Mouse (Mus musculus) neural tube, embryonic 14.5 days (tissue): Measurements from ENCODE around the gene Micu1. TPM values are rescaled to one million over a fixed set of nuclear protein-coding genes. Genes with fewer than 3 reads are reported as not detected.

Experiments
- ATAC-seq: fragments of 200-750 bp; cut with Nextera tagmentation; 2 replicates; pipeline ENCODE4 v1.8.0; 2017; ENCODE audit warnings: low read depth, mild to moderate bottlenecking, moderate TSS enrichment, moderate library complexity
- H3K27ac ChIP-seq: fragments of 300-500 bp; sonication (generic); 2 replicates; pipeline ENCODE4 v1.5.1; 2014; ENCODE audit warnings: low read depth, mild to moderate bottlenecking, control low read depth, low read length, moderate library complexity, mixed read lengths
- H3K27me3 ChIP-seq: fragments of 300-500 bp; sonication (generic); 2 replicates; pipeline ENCODE4 v1.6.1; 2014; ENCODE audit warnings: low read length; ENCODE audit not compliant: control insufficient read depth, insufficient read depth
- H3K36me3 ChIP-seq: fragments of 300-500 bp; sonication (generic); 2 replicates; pipeline ENCODE4 v1.6.1; 2014; ENCODE audit warnings: low read length, mixed read lengths; ENCODE audit not compliant: control insufficient read depth, insufficient read depth
- H3K4me1 ChIP-seq: fragments of 300-500 bp; sonication (generic); 2 replicates; pipeline ENCODE4 v1.6.1; 2014; ENCODE audit warnings: low read length; ENCODE audit not compliant: control insufficient read depth, insufficient read depth
- H3K4me2 ChIP-seq: fragments of 300-500 bp; sonication (generic); 2 replicates; pipeline ENCODE4 v1.6.1; 2014; ENCODE audit warnings: mild to moderate bottlenecking, low read depth, low read length, control low read depth
- H3K4me3 ChIP-seq: fragments of 300-500 bp; sonication (generic); 2 replicates; pipeline ENCODE4 v1.5.1; 2014; ENCODE audit warnings: low read depth, low read length, control low read depth, mixed read lengths
- H3K9ac ChIP-seq: fragments of 300-500 bp; sonication (generic); replicated peaks from 2 replicates; pipeline ENCODE4 v1.6.1; 2014; ENCODE audit warnings: low read depth, mild to moderate bottlenecking, control low read depth, low read length, mixed read lengths
- H3K9me3 ChIP-seq: fragments of 300-500 bp; sonication (generic); 2 replicates; pipeline ENCODE4 v1.6.1; 2016; ENCODE audit warnings: low read length; ENCODE audit not compliant: control insufficient read depth
- WGBS: fragments of 180-500 bp; shearing (Covaris S2); extraction: QIAGEN DNeasy Blood & Tissue Kit; methylation state at CpG from one replicate; pipeline ENCODE4 v1.1.7; 2014; 5-methylcytosine and 5-hydroxymethylcytosine counted together
- polyA plus RNA-seq: library from polyadenylated mRNA; unstranded; fragments of >200 nt; fragmentation: Nextera tagmentation; extraction: Ambion mirVana; gene quantifications from 2 replicates; pipeline ENCODE4 v1.2.1, GENCODE M21; 2014

Micu1 gene
- polyA plus RNA-seq, 1 experiment from 2014 or later = 93.9 TPM

DNA sequence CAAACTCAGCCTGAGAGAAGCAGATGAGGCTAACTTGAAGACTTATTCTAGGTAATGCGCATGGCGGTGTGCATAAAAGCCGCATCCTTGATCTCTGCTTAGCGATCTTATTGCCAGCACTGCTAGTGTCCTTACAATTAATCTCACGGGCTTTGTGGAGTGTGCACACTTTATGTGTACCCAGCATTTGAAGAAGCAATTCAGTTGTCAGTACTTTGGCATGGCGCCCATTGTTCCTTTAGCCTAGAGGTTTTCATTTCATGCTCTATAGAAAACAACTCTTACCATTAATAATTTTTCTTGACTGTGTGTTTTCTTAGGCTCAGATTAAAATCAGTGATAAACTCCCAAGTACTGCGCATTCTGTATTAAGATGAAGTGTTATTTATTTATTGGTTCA, 7.0 kb downstream of the Micu1 start:
- no peaks in the 10 kb centered on the region for H3K27me3 ChIP-seq
- WGBS = 45% methylated on average over 7 of the region's 7 CpGs
- H3K36me3 ChIP-seq = no peaks in the 10 kb centered on the region
- H3K4me3 ChIP-seq = no peak overlapping the region
- no peaks in the 10 kb centered on the region for H3K9me3 ChIP-seq
- H3K9ac ChIP-seq = no peak overlapping the region
- H3K27ac ChIP-seq = 0 out of 2 replicates have a peak overlapping the region, but pooled peaks have one; percentile 10
- peaks cover 6% of the 10 kb centered on the region; the same call in 1 of the 2 replicates for H3K4me1 ChIP-seq
- no peak overlapping the region for H3K4me2 ChIP-seq
- 0 out of 2 replicates have a peak, but pooled peaks have one; percentile 39 for ATAC-seq

DNA sequence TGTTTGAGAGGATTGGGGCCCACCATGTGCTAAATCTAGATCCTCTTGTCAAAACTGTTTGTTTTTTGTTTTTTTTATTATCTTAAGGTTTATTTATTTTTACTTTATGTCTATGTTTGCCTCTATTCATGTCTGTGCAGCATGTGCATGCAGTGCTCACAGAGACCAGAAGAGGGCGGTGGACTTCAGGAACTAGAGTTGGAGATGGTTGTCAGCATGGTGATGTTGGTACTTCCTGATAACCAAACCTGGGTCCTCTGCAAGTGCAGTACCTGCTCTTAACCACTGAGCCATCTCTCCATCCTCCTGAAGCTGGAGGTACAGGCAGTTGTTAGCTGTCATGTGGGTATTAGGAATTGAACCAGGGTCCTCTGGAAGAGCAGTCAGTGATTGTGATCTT, 8.0 kb downstream of the Micu1 start:
- H3K9me3 ChIP-seq = no peaks in the 10 kb centered on the region
- no peak overlapping the region for H3K4me2 ChIP-seq

DNA sequence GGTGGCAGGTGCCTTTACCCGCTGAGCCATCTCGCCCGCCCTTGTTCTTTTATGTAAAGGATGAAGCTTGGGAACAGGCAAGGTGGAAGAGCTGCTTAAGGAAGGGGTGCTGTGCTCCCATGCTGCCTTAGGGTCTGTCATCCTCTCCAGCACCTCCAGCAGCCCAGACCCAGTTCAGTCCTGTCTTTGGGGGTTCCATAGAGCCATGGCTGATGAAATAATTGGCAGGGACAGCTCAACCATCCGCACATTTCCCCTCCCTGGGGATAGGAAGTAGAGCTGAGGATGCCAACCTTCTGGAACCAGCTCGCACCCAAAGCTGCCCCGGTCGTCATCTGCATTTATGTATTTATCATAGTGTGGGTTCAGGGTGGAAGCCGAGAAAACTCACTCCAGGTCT, 9.8 kb downstream of the Micu1 start:
- Histone ChIP-seq H3K36me3 (no peaks in the 10 kb centered on the region), H3K9me3 (no peaks in the 10 kb centered on the region), H3K4me3 (no peak overlapping the region), H3K27ac (no peak overlapping the region), H3K4me1 (peaks cover 6% of the 10 kb centered on the region; the same call in 1 of the 2 replicates), H3K27me3 (no peaks in the 10 kb centered on the region), H3K4me2 (no peak overlapping the region), H3K9ac (no peak overlapping the region)
- 89% methylated on average over 8 of the region's 8 CpGs for WGBS
- no peak for ATAC-seq

More for the DNA sequence above, 8.0 kb downstream of the Micu1 start:
- Histone ChIP-seq H3K36me3 (no peaks in the 10 kb centered on the region), H3K4me3 (no peak overlapping the region), H3K9ac (no peak overlapping the region), H3K27me3 (no peaks in the 10 kb centered on the region), H3K27ac (no peak overlapping the region), H3K4me1 (peaks cover 6% of the 10 kb centered on the region; the same call in 1 of the 2 replicates)
- ATAC-seq = no peak
- WGBS = 94% methylated on average over 1 of the region's 1 CpGs

DNA sequence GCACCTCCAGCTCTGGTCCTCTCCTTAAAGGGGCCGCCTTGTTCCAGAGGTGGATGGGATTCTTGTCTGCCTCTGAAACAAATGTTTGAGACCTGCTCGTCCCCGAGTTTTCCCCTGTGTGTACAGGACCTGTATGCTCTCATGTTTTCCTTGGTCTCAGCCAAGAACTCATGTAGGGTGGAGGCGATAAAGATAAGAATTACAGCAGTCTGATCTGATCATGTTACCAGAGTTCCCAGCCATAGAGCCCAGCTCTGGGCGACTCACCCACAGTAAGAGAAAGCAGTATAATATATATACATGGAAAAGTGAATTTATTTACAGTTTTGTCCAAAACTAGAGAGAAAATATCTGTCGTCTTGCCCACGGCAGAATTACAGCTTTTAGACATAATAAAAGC, 17.7 kb downstream of the Micu1 start:
- H3K4me1 ChIP-seq = 0 out of 2 replicates have a peak, but pooled peaks cover 2% of the 10 kb centered on the region
- no peak for ATAC-seq
- WGBS = 87% methylated on average over 7 of the region's 7 CpGs

DNA sequence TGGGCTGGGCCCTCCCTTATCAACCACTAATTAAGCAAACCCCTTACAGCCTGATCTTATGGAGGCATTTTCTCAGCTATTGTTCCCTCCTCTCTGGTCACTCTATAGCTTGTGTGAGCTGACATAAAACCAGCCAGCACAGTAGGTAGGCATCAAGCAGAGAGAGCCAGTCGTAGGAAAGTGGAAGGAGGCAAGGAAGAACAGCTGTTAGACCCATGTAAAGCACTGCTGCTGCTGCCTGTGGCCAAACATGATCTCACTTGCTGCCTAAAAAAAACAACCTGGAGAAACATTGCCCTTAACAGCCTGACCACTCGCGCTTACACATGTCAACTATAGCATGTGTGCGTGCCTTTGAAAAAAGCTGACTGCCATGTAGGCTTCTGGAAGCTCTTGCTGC, 19.3 kb downstream of the Micu1 start:
- no peaks in the 10 kb centered on the region for H3K36me3 ChIP-seq
- WGBS = 71% methylated on average over 4 of the region's 4 CpGs
- H3K4me3 ChIP-seq = no peak overlapping the region
- H3K4me2 ChIP-seq = no peak overlapping the region
- 0 out of 2 replicates have a peak, but pooled peaks cover 2% of the 10 kb centered on the region for H3K4me1 ChIP-seq
- H3K27ac ChIP-seq = no peak overlapping the region
- H3K27me3 ChIP-seq = no peaks in the 10 kb centered on the region
- no peak for ATAC-seq
- H3K9ac ChIP-seq = no peak overlapping the region
- no peaks in the 10 kb centered on the region for H3K9me3 ChIP-seq

More for the DNA sequence above, 17.7 kb downstream of the Micu1 start:
- Histone ChIP-seq H3K4me3 (no peak overlapping the region), H3K9me3 (no peaks in the 10 kb centered on the region), H3K9ac (no peak overlapping the region), H3K27ac (no peak overlapping the region), H3K4me2 (no peak overlapping the region), H3K36me3 (no peaks in the 10 kb centered on the region), H3K27me3 (no peaks in the 10 kb centered on the region)

DNA sequence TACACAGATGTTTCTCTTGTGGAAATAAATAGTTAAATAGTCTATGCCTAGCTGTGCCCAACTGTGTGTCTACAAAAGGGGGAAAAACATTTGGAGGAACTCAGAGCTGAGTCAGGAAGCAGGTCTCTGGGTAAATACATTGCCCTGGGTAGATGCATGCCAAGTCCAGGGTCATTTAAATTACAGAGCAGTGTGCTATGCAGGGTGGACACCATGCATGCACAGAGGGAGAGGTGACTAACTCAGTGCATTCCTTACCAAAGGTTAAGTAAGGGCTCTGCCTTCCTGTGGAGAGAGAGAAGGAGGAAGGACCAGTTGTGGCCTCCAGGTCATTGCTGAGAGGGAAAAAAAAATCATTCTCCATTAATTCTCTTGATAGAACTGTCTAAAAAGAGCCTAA, 22.4 kb downstream of the Micu1 start:
- H3K9ac ChIP-seq = no peak overlapping the region
- ATAC-seq = no peak
- 0 out of 2 replicates have a peak, but pooled peaks cover 2% of the 10 kb centered on the region for H3K4me1 ChIP-seq
- no peaks in the 10 kb centered on the region for H3K9me3 ChIP-seq
- H3K4me3 ChIP-seq = no peak overlapping the region
- H3K27ac ChIP-seq = no peak overlapping the region
- H3K27me3 ChIP-seq = no peaks in the 10 kb centered on the region
- 0 out of 2 replicates have a peak, but pooled peaks cover 4% of the 10 kb centered on the region for H3K36me3 ChIP-seq
- H3K4me2 ChIP-seq = no peak overlapping the region

DNA sequence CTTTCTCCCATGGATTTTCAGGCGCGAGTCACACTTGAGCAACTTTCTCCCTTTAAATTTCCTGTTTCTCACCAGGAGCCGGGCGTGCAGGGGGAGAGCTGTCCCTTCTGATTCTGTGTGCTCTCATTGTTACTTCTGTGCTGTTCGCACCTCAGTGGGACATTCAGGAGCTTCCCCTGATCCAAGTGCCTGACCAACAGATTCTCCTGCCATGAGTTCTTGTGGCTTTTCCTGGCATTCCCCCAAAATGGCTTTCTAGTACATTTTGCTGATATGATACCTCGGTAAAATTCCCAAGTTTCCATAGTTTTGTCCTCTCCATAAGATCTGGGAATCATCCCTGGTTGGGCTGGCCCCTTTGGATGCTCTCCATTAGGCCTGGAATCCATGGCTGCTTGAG, 25.0 kb downstream of the Micu1 start:
- 0 out of 2 replicates have a peak, but pooled peaks cover 2% of the 10 kb centered on the region for H3K4me1 ChIP-seq
- no peaks in the 10 kb centered on the region for H3K9me3 ChIP-seq
- no peak overlapping the region for H3K27ac ChIP-seq
- no peak overlapping the region for H3K4me3 ChIP-seq
- no peak for ATAC-seq
- H3K4me2 ChIP-seq = no peak overlapping the region
- H3K9ac ChIP-seq = no peak overlapping the region
- no peaks in the 10 kb centered on the region for H3K27me3 ChIP-seq
- WGBS = 67% methylated on average over 6 of the region's 6 CpGs
- 0 out of 2 replicates have a peak, but pooled peaks cover 4% of the 10 kb centered on the region for H3K36me3 ChIP-seq

DNA sequence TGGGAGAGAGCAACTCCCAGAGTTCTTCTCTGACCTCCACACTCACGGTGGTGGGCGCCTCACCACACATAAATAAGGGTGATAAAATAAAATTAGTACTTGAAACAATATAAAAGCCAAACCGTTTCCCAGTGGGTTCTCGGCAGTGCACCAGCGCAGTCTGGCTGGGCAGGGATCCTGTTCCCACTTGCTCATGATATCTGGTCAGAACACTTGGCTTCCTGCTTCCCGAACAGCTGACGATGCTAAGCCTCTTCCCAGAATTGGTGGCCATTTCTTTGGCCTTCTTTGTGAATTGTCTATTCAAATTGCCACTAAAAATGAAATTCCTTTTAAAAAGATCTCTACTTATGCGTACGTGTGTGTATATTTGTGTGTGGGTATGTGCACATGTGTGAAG, 27.0 kb downstream of the Micu1 start:
- no peak overlapping the region for H3K27ac ChIP-seq
- no peak overlapping the region for H3K4me2 ChIP-seq
- H3K9ac ChIP-seq = no peak overlapping the region
- H3K27me3 ChIP-seq = no peaks in the 10 kb centered on the region
- no peaks in the 10 kb centered on the region for H3K9me3 ChIP-seq
- H3K4me1 ChIP-seq = 0 out of 2 replicates have a peak, but pooled peaks cover 2% of the 10 kb centered on the region
- WGBS = 88% methylated on average over 9 of the region's 9 CpGs
- no peak for ATAC-seq
- 0 out of 2 replicates have a peak, but pooled peaks cover 4% of the 10 kb centered on the region for H3K36me3 ChIP-seq
- no peak overlapping the region for H3K4me3 ChIP-seq

DNA sequence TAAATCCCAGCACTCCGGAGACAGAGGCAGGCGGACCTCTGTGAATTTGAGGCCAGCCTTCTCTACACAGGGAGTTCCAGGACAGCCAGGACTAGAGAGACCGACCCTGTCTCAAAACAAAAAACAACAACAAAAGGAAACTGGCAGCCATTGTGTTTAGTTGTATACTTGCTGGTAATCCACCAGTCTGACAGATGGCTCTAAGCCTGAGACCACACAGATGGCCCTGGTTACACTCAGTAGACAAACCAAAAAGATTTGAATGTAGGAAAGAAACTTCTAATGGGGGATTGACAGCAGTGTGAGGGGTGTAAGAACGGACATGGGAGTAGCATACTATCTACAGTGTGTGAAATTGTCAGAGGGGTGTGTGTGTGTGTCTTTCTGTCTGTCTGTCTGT, 27.6 kb downstream of the Micu1 start:
- H3K4me3 ChIP-seq = no peak overlapping the region
- 42% methylated on average over 4 of the region's 4 CpGs for WGBS
- H3K4me2 ChIP-seq = no peak overlapping the region
- H3K27ac ChIP-seq = no peak overlapping the region
- no peak for ATAC-seq
- no peaks in the 10 kb centered on the region for H3K27me3 ChIP-seq
- no peaks in the 10 kb centered on the region for H3K9me3 ChIP-seq
- no peaks in the 10 kb centered on the region for H3K4me1 ChIP-seq
- 0 out of 2 replicates have a peak, but pooled peaks cover 4% of the 10 kb centered on the region for H3K36me3 ChIP-seq
- H3K9ac ChIP-seq = no peak overlapping the region
